Mouse (Mus musculus) lung, embryonic 16.5 days (tissue): ENCODE measurements around the gene 4930583I09Rik. TPM values are rescaled to one million over a fixed set of nuclear protein-coding genes. Genes with fewer than 3 reads are reported as not detected.

Source experiments
- ATAC-seq: fragments of 200-750 bp; cut with Nextera tagmentation; 2 replicates; pipeline ENCODE4 v1.8.0; 2017; ENCODE audit warnings: low read depth, mild to moderate bottlenecking, moderate library complexity
- H3K27ac ChIP-seq: fragments of 300-500 bp; sonication (generic); 2 replicates; pipeline ENCODE4 v1.5.1; 2014; ENCODE audit warnings: mild to moderate bottlenecking, control low read depth, low read length
- H3K27me3 ChIP-seq: fragments of 300-500 bp; sonication (generic); 2 replicates; pipeline ENCODE4 v1.6.1; 2014; ENCODE audit warnings: low read depth, low read length, mixed read lengths; ENCODE audit not compliant: control insufficient read depth, insufficient read depth
- H3K36me3 ChIP-seq: fragments of 300-500 bp; sonication (generic); 2 replicates; pipeline ENCODE4 v1.6.1; 2014; ENCODE audit warnings: low read length; ENCODE audit not compliant: control insufficient read depth, insufficient read depth
- H3K4me1 ChIP-seq: fragments of 300-500 bp; sonication (generic); replicated peaks from 2 replicates; pipeline ENCODE4 v1.6.1; 2014; ENCODE audit warnings: low read length, mixed read lengths; ENCODE audit not compliant: control insufficient read depth, insufficient read depth
- H3K4me2 ChIP-seq: fragments of 300-500 bp; sonication (generic); 2 replicates; pipeline ENCODE4 v1.6.1; 2014; ENCODE audit warnings: low read depth, low read length, control low read depth
- H3K4me3 ChIP-seq: fragments of 300-500 bp; sonication (generic); 2 replicates; pipeline ENCODE4 v1.5.1; 2014; ENCODE audit warnings: mild to moderate bottlenecking, low read length, control low read depth
- H3K9ac ChIP-seq: fragments of 300-500 bp; sonication (generic); 2 replicates; pipeline ENCODE4 v1.6.1; 2014; ENCODE audit warnings: low read length, control low read depth
- H3K9me3 ChIP-seq: fragments of 300-500 bp; sonication (generic); 2 replicates; pipeline ENCODE4 v1.6.1; 2016; ENCODE audit warnings: low read length; ENCODE audit not compliant: control insufficient read depth
- WGBS: fragments of 180-500 bp; shearing (Covaris S2); extraction: QIAGEN DNeasy Blood & Tissue Kit; methylation state at CpG from one replicate; pipeline ENCODE4 v1.1.7; 2014; 5-methylcytosine and 5-hydroxymethylcytosine counted together
- polyA plus RNA-seq: library from polyadenylated mRNA; unstranded; fragments of >200 nt; fragmentation: Nextera tagmentation; extraction: Ambion mirVana; gene quantifications from 2 replicates; pipeline ENCODE4 v1.2.1, GENCODE M21; 2015

The 4930583I09Rik gene
- polyA plus RNA-seq, result not detected in 2 replicates

- Histone ChIP-seq H3K4me3 (no peak within 1 kb of the TSS), H3K9me3 (no peaks in the 10 kb centered on the region), H3K36me3 (no peaks in the 10 kb centered on the region), H3K4me1 (no peaks in the 10 kb centered on the region), H3K27me3 (no peaks in the 10 kb centered on the region), H3K4me2 (no peak within 1 kb of the TSS), H3K27ac (no peak within 1 kb of the TSS), H3K9ac (no peak within 1 kb of the TSS)
- no peak for ATAC-seq
- WGBS, result 58% methylated on average over 6 of the region's 6 CpGs
Observed at GRCm38 (mm10) chr17:64835928-64836327, at the start of gene 4930583I09Rik. Gene 4930583I09Rik, minus strand, starts transcription at chr17:64836071.

GRCm38 (mm10) chr17:64876111-64876510 is 40.2 kb upstream of the 4930583I09Rik start:
- Histone ChIP-seq H3K9me3 (no peaks in the 10 kb centered on the region), H3K4me1 (no peaks in the 10 kb centered on the region), H3K4me2 (no peak overlapping the region), H3K4me3 (no peak overlapping the region), H3K9ac (no peak overlapping the region), H3K27ac (no peak overlapping the region), H3K27me3 (no peaks in the 10 kb centered on the region), H3K36me3 (no peaks in the 10 kb centered on the region)
- no peak for ATAC-seq
- WGBS, result 76% methylated on average over 12 of the region's 12 CpGs

- H3K4me2 ChIP-seq, result no peak overlapping the region
- H3K27me3 ChIP-seq, result no peaks in the 10 kb centered on the region
- H3K9ac ChIP-seq, result no peak overlapping the region
- H3K4me1 ChIP-seq, result no peaks in the 10 kb centered on the region
- H3K9me3 ChIP-seq, result no peaks in the 10 kb centered on the region
- no peaks in the 10 kb centered on the region for H3K36me3 ChIP-seq
- ATAC-seq, result no peak
- 36% methylated on average over 4 of the region's 4 CpGs for WGBS
- H3K4me3 ChIP-seq, result no peak overlapping the region
- no peak overlapping the region for H3K27ac ChIP-seq
Observed at GRCm38 (mm10) chr17:64873651-64874072, 37.8 kb upstream of the 4930583I09Rik start.

DNA sequence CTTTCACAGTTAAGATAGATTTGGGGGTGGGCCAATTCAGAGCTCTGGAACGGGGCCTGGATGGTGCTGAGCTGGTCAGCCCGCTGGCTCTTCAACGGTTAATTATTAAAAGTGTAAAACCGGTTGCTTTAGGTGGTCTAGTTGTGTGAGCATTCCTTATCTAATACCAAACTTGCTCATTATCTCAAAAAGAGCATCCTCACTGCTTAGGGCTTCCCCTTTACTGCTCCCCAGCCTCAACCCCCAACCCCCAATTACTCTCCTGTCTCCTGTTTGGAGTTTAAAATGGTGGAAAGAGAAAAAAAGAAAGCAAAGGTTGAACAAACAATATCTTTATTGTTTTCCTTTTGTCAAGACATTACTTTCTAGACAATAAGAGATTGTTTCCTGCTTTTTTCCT is 27.9 kb upstream of the 4930583I09Rik start:
- Histone ChIP-seq H3K9ac (no peak overlapping the region), H3K9me3 (no peaks in the 10 kb centered on the region), H3K4me2 (no peak overlapping the region), H3K36me3 (no peaks in the 10 kb centered on the region), H3K27me3 (no peaks in the 10 kb centered on the region), H3K4me1 (no peaks in the 10 kb centered on the region), H3K4me3 (no peak overlapping the region), H3K27ac (no peak overlapping the region)
- 43% methylated on average over 4 of the region's 4 CpGs for WGBS
- no peak for ATAC-seq

DNA sequence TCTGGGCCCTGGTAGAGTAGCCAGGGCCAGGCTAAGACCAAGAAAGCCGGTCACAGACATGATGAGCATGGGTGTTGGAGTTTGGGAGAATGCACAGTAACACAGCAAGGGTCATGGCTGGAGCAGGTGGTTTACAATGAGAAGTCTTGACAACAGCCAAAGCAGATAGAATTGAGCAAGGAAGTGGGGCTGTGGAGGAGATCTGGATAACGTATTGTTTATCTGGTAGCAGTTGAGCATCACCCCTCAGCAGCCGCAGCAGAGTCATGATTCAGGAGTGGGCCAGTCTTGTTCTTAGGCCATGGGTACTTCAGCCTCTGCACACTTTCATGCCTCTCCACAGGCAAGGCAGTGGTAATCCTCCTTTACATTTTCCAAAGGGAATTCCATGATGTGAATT is 25.1 kb upstream of the 4930583I09Rik start:
- WGBS, result 59% methylated on average over 3 of the region's 3 CpGs
- no peaks in the 10 kb centered on the region for H3K27me3 ChIP-seq
- no peaks in the 10 kb centered on the region for H3K4me1 ChIP-seq
- no peak overlapping the region for H3K4me2 ChIP-seq
- H3K9ac ChIP-seq, result no peak overlapping the region
- no peak for ATAC-seq
- no peaks in the 10 kb centered on the region for H3K9me3 ChIP-seq
- H3K4me3 ChIP-seq, result no peak overlapping the region
- H3K27ac ChIP-seq, result no peak overlapping the region
- no peaks in the 10 kb centered on the region for H3K36me3 ChIP-seq

DNA sequence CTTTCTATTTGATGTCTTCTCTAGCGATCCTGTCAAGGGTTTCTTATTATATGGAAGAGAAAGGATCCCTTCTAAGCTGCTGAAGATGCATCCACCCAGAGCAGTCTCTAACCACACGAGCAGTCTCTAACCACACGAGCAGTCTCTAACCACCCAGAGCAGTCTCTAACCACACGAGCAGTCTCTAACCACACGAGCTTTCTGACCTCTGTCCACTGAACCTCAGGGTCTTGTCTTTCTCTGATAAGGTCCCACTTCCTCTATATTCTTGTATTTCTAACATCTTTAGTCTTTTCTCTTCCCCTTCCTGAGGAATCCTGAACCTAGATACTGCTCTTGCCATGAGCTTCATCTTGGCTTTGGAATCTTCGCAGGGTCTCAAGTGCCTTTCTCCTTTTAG is 23.0 kb upstream of the 4930583I09Rik start:
- ATAC-seq, result no peak
- 75% methylated on average over 6 of the region's 6 CpGs for WGBS
- Histone ChIP-seq H3K4me1 (no peaks in the 10 kb centered on the region), H3K4me2 (no peak overlapping the region), H3K9ac (no peak overlapping the region), H3K27me3 (no peaks in the 10 kb centered on the region), H3K9me3 (no peaks in the 10 kb centered on the region), H3K36me3 (no peaks in the 10 kb centered on the region), H3K4me3 (no peak overlapping the region), H3K27ac (no peak overlapping the region)

DNA sequence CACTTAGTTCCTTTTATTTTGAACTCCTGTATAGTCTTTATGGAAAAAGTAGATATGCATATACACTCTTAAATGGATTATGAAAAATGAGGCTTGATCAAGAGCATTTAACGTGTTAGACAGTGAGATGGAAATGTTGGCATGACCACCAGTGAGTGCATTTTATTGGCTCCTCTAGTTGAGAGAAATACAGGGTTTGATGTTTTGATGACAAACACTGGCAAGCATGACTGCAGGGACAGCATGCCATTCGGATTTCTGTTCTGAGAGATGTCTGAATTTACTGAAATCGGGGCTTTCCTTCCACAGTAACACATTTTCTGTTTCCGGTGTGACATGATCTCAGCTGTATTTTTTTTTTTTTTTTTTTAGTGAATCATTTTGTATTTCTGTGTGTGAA is 12.2 kb upstream of the 4930583I09Rik start:
- Histone ChIP-seq H3K4me2 (no peak overlapping the region), H3K4me1 (no peaks in the 10 kb centered on the region), H3K27ac (no peak overlapping the region), H3K27me3 (no peaks in the 10 kb centered on the region), H3K9ac (no peak overlapping the region), H3K9me3 (no peaks in the 10 kb centered on the region), H3K36me3 (no peaks in the 10 kb centered on the region), H3K4me3 (no peak overlapping the region)
- no peak for ATAC-seq
- 67% methylated on average over 4 of the region's 4 CpGs for whole genome bisulfite sequencing

- ATAC-seq, result no peak
- Histone ChIP-seq H3K27me3 (no peaks in the 10 kb centered on the region), H3K36me3 (no peaks in the 10 kb centered on the region), H3K9ac (no peak overlapping the region), H3K4me3 (no peak overlapping the region), H3K4me1 (no peaks in the 10 kb centered on the region), H3K27ac (no peak overlapping the region), H3K9me3 (no peaks in the 10 kb centered on the region), H3K4me2 (no peak overlapping the region)
- 81% methylated on average over 1 of the region's 1 CpGs for WGBS
Observed at GRCm38 (mm10) chr17:64846654-64847053, 10.8 kb upstream of the 4930583I09Rik start.

DNA sequence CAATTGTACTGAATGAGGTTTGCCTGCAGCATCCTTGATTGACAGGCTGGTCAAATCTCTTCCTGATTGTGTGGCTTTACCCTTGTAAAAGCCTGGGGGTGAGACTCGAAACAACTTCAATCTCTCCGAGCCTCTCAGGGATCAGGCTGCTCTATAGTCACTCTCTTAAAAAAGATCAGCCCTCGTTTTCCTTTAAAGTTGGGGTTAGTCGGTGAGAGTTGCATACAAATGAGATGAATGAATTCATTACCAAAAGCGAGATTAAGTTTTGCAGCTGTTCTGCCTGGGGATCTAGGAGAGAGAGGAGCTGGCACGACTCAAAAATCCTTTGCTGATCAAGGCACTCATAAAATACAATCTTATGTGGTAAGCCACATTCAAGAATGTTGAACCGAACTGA is 1.0 kb upstream of the 4930583I09Rik start:
- 33% methylated on average over 7 of the region's 7 CpGs for WGBS
- no peaks in the 10 kb centered on the region for H3K36me3 ChIP-seq
- no peaks in the 10 kb centered on the region for H3K27me3 ChIP-seq
- no peaks in the 10 kb centered on the region for H3K9me3 ChIP-seq
- no peak overlapping the region for H3K27ac ChIP-seq
- no peak for ATAC-seq
- no peak overlapping the region for H3K9ac ChIP-seq
- no peak overlapping the region for H3K4me3 ChIP-seq
- H3K4me1 ChIP-seq, result no peaks in the 10 kb centered on the region
- H3K4me2 ChIP-seq, result no peak overlapping the region

GRCm38 (mm10) chr17:64836352-64836751 is 481 bp upstream of the 4930583I09Rik start:
- H3K27me3 ChIP-seq, result no peaks in the 10 kb centered on the region
- no peaks in the 10 kb centered on the region for H3K36me3 ChIP-seq
- no peak for ATAC-seq
- H3K4me1 ChIP-seq, result no peaks in the 10 kb centered on the region
- H3K9ac ChIP-seq, result no peak overlapping the region
- H3K4me2 ChIP-seq, result no peak overlapping the region
- no peak overlapping the region for H3K4me3 ChIP-seq
- no peak overlapping the region for H3K27ac ChIP-seq
- H3K9me3 ChIP-seq, result no peaks in the 10 kb centered on the region
- 80% methylated on average over 10 of the region's 10 CpGs for WGBS
